Mouse (Mus musculus) limb, embryonic 10.5 days (tissue): ENCODE measurements around the gene Idh3g. TPM values are rescaled to one million over a fixed set of nuclear protein-coding genes. Genes with fewer than 3 reads are reported as not detected.

Experiments used
- DNase-seq: peaks from one replicate; pipeline ENCODE4 v3.0.0-alpha.2; 2017; ENCODE audit warnings: low spot score
- H3K27ac ChIP-seq: fragments of 300-500 bp; sonication (generic); 2 replicates; pipeline ENCODE4 v1.5.1; 2016; ENCODE audit warnings: mild to moderate bottlenecking
- H3K27me3 ChIP-seq: fragments of 300-500 bp; sonication (generic); 2 replicates; pipeline ENCODE4 v1.6.1; 2016; ENCODE audit warnings: low read depth, mild to moderate bottlenecking; ENCODE audit not compliant: poor library complexity, severe bottlenecking
- H3K36me3 ChIP-seq: fragments of 300-500 bp; sonication (generic); 2 replicates; pipeline ENCODE4 v1.6.1; 2016; ENCODE audit warnings: mild to moderate bottlenecking, moderate library complexity
- H3K4me1 ChIP-seq: fragments of 300-500 bp; sonication (generic); 2 replicates; pipeline ENCODE4 v1.6.1; 2016
- H3K4me3 ChIP-seq: fragments of 300-500 bp; sonication (generic); 2 replicates; pipeline ENCODE4 v1.5.1; 2016; ENCODE audit warnings: mild to moderate bottlenecking, moderate library complexity
- H3K9me3 ChIP-seq: fragments of 300-500 bp; sonication (generic); replicated peaks from 2 replicates; pipeline ENCODE4 v1.6.1; 2016; ENCODE audit warnings: mild to moderate bottlenecking
- WGBS: fragments of 180-500 bp; shearing (Covaris S2); methylation state at CpG from one replicate; pipeline ENCODE4 v1.1.7; 2016; 5-methylcytosine and 5-hydroxymethylcytosine counted together
- polyA plus RNA-seq: library from polyadenylated mRNA; unstranded; fragments of >200 nt; fragmentation: Nextera tagmentation; extraction: Ambion mirVana; gene quantifications from 2 replicates; pipeline ENCODE4 v1.2.1, GENCODE M21; 2016

Idh3g gene
- polyA plus RNA-seq, 1 experiment from 2014 or later, result 190 TPM

GRCm38 (mm10) chrX:73739151-73739550, 47.5 kb downstream of the Idh3g start:
- Histone ChIP-seq H3K27me3 (peaks cover 46% of the 10 kb centered on the region), H3K27ac (no peak overlapping the region), H3K4me1 (no peaks in the 10 kb centered on the region), H3K4me3 (no peak overlapping the region), H3K9me3 (no peaks in the 10 kb centered on the region), H3K36me3 (no peaks in the 10 kb centered on the region)
- 79% methylated on average over 5 of the region's 5 CpGs for WGBS
- no peak for DNase-seq

DNA sequence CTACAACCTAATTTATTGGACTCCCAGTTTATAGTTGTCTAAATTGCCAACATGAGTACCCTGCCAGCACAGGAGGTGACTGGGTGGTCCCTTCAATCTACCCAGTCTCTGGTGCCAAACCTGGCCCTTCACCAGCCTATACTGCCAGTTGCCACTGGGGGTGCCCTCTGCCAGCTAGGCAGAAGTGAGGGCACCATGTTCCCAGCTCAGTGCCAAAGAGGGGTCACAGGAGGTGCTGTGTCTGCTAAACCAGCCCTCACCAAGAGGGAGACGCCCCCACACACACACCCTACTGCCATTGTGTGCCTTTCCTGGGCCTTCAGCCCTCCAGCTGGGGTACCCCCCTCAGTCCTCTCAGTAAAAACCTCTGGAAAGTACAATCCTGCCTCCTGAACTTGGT, 48.5 kb downstream of the Idh3g start:
- WGBS, result 80% methylated on average over 1 of the region's 1 CpGs
- Histone ChIP-seq H3K4me1 (no peaks in the 10 kb centered on the region), H3K4me3 (no peak overlapping the region), H3K27ac (no peak overlapping the region), H3K9me3 (no peaks in the 10 kb centered on the region), H3K27me3 (peaks cover 54% of the 10 kb centered on the region), H3K36me3 (no peaks in the 10 kb centered on the region)
- no peak for DNase-seq

DNA sequence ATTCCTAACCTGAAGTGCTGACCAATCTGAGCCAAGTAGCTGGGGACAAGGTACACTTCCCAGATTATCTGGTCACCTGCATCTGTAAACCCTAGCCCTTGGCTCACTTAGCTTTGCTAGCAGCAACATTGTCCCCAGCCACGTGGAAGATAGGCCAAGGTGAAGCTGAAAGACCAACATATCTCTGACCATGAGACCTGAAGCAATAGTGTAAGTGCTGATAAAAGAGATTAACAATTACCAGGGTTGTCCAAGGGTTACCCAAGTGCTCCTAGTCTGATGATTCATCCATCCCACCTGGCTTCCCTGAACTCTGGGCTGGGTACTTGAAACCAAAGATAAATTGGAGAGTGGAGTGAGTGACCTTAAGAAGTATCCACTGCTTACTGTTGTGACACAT, 55.8 kb downstream of the Idh3g start:
- DNase-seq, result no peak
- 56% methylated on average over 1 of the region's 1 CpGs for WGBS
- no peak overlapping the region for H3K27ac ChIP-seq
- H3K27me3 ChIP-seq, result peaks cover 43% of the 10 kb centered on the region
- no peaks in the 10 kb centered on the region for H3K36me3 ChIP-seq
- H3K4me1 ChIP-seq, result no peaks in the 10 kb centered on the region
- no peak overlapping the region for H3K4me3 ChIP-seq
- H3K9me3 ChIP-seq, result no peaks in the 10 kb centered on the region

Other genes starting within 250 kb of the Idh3g start
- gene Dusp9, start 147.5 kb downstream of the Idh3g start, polyA plus RNA-seq, result 113 and 153 TPM in 2 replicates
- gene Pnck, start 126.8 kb downstream of the Idh3g start, polyA plus RNA-seq, result 3.7 and 7.7 TPM in 2 replicates
- 4.4 and 6.1 TPM in 2 replicates for gene Slc6a8, start 113.7 kb downstream of the Idh3g start, polyA plus RNA-seq
- gene Bcap31, start 70.7 kb downstream of the Idh3g start, polyA plus RNA-seq, result 159 and 174 TPM in 2 replicates
- gene Abcd1, start 70.3 kb downstream of the Idh3g start, polyA plus RNA-seq, result 9.2 and 12.7 TPM in 2 replicates
- 0.04 TPM in 1 of 2 replicates, not detected in the other for gene Plxnb3, start 29.8 kb downstream of the Idh3g start, polyA plus RNA-seq
- gene Srpk3, start 12.5 kb downstream of the Idh3g start, polyA plus RNA-seq, result 1.1 and 1.6 TPM in 2 replicates
- 111 and 116 TPM in 2 replicates for gene Ssr4, start 131 bp upstream of the Idh3g start, polyA plus RNA-seq
- gene Pdzd4, start 38.1 kb upstream of the Idh3g start, polyA plus RNA-seq, result 0.40 and 0.61 TPM in 2 replicates
- 0.10 TPM in 2 replicates for gene Avpr2, start 105.2 kb upstream of the Idh3g start, polyA plus RNA-seq
- 0.63 and 1.7 TPM in 2 replicates for gene L1cam, start 109.2 kb upstream of the Idh3g start, polyA plus RNA-seq
- gene Arhgap4, start 135.0 kb upstream of the Idh3g start, polyA plus RNA-seq, result 1.7 and 2.4 TPM in 2 replicates
- 180 and 205 TPM in 2 replicates for gene Naa10, start 135.0 kb upstream of the Idh3g start, polyA plus RNA-seq
- gene Renbp, start 144.0 kb upstream of the Idh3g start, polyA plus RNA-seq, result 11.2 and 13.7 TPM in 2 replicates
- 87.7 and 88.4 TPM in 2 replicates for gene Hcfc1, start 179.5 kb upstream of the Idh3g start, polyA plus RNA-seq
- 65.0 and 66.6 TPM in 2 replicates for gene Irak1, start 237.0 kb upstream of the Idh3g start, polyA plus RNA-seq